Mouse (Mus musculus): ENCODE results near the gene Kcnj12.
A peak's percentile ranks its signal among the peaks of the same experiment; 100 is the strongest.

Gene Kcnj12

DNA sequence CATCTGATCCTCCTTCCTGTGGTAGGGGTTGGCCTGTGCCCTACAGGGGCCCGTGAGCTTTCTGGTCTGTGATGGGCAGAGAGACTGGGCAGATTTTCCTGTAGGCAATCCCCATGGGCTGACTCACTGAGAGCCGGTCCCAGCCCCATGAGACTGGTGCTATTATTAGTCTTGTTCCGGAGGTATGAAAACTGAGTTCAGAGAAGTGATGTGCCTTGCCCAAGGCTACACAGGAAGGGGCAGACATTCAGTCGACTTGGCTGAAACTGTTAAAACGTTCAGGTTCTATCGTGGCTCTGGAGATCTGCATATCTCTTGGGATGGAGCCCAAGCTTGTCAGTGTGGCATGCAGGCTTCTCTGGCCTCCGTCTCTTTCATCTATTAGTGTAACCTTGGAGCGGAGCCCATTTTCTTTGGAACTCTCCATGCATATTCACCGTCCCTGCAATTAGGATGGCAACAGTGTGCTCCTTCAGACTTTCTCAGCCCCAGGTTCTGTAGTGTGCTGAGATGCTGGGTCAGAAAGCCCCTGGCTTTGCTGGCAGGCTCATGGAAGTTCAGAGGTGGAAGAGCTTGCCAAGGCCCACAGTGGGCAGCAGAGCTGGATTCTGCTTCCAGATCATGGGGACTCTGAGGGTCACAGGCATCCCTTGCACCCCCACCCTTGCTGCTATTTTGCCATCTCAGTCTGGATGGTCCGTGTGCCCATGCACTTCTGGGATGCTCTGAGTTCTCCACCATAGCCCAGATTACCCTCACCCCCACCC is 37.5 kb downstream of the Kcnj12 start:
- DNase-seq (ENCODE audit: low spot score), result no peak

DNA sequence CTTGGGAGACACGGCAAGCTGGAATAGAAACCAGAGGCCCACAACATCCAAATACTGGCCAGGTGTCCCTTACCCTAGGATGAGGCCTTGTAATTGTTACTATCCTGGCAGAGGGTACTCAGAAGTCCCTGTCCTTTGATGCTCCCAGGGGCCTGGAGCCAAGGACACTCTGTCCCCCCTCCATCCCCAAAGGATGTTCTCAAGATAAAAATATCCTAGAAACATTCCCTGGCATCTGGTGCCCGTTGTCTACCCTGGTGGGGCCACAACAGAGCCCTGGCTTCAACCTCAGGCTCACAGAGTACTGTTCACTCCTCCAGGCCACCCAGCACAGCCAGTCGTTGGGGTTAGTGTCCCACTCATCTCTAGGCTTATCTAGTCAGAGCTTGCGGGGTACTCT is 38.3 kb downstream of the Kcnj12 start:
- no peak for DNase-seq (ENCODE audit: low spot score)

- no peak for DNase-seq (ENCODE audit: low spot score)
Measured at GRCm38 (mm10) chr11:61062548-61063461, 40.4 kb downstream of the Kcnj12 start.

GRCm38 (mm10) chr11:61063503-61063902 is 41.1 kb downstream of the Kcnj12 start:
- DNase-seq (ENCODE audit: low spot score), result no peak

- DNase-seq (ENCODE audit: low spot score), result no peak
Measured at GRCm38 (mm10) chr11:61065620-61066019, 43.3 kb downstream of the Kcnj12 start.

DNA sequence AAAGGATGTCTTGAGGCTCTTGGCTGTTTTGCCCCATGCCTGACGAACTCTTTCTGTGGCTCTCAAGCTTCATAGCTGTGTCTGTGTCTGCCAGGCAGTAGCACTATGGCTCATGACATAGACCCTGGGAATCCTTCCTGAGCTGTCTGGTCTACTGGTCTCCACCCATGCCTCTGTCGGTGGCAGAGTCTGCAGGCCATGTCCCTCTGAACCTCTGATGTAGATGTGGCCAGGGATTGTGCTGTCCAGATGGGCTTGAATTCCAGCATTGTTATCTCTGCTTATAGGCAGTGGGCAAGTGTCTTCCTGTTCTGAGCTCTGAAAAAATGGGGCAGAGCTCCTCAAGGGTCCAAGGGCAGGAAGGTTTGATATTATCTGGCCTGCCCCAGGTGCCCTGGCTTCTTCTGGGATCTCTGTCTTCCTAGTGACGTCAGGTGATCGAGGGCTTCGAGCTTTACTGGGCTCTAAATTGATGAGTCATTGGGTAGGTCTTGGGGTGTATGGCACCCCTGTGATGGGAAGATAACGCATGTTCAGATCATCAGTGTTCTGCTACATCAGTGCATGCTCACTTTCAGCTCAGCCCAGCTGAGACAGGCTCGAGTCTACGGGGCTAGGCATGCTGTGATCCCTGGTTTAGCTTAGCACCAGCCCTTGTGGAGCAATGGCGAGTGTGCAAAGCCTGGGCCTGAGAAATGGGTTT is 44.9 kb downstream of the Kcnj12 start:
- DNase-seq (ENCODE audit: low spot score), result no peak

GRCm38 (mm10) chr11:61068866-61069265 is 46.5 kb downstream of the Kcnj12 start:
- no peak for DNase-seq (ENCODE audit: low spot score)

- no peak for DNase-seq (ENCODE audit: low spot score)
Measured at GRCm38 (mm10) chr11:61069645-61070044, 47.3 kb downstream of the Kcnj12 start.

GRCm38 (mm10) chr11:61074646-61075317 is 52.4 kb downstream of the Kcnj12 start:
- no peak for DNase-seq (ENCODE audit: low spot score)

DNA sequence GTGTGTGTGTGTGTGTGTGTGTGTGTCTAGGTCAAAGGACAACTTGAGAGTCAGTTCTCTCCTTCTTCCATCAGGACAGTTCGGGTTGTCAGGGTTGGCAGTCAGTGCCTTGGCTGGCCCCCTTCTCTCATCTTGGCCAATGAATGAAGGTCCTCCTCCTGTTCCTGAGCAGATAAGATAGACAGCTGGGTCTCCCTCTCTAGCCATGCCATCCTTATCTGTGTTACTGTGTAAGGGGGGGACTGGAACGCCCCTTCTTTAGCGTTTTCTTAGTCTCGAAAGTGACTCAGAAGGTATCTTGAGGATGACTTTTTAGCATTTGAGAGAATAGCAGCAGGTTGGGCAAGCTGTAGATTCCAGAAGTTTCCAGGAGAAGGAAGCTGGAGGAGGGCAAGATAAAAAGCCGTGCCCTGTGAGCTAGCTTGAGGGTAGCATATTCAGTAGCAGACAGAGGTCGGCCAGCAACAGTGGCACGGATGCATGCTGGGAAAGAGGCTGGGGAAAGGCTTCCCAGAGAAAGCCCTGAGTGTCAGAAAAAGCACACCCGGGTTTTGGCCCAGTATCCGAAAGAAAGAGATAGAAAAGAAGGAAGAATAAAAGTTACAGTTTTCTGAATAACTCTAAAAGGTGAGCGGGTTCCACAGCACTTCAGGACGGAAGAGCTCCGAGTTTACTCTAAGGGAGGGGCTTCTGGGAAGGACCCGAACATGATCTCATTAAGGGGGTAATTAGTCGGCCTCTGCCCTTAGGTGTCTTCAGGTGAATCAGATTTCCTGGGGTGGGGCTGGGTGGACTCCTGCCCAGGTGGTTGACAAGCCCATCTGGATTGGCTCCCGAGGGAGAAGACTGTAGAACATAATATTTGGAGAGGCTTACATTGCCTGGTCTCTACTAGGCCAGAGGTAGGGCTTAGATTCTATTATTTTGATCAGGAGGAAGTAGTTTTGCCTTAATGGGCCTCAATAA is 53.3 kb downstream of the Kcnj12 start:
- DNase-seq (ENCODE audit: low spot score), result no peak

GRCm38 (mm10) chr11:61081624-61082023 is 59.3 kb downstream of the Kcnj12 start:
- no peak for DNase-seq (ENCODE audit: low spot score)

- DNase-seq (ENCODE audit: low spot score), result no peak
Measured at GRCm38 (mm10) chr11:61090195-61090594, 67.8 kb downstream of the Kcnj12 start.

DNA sequence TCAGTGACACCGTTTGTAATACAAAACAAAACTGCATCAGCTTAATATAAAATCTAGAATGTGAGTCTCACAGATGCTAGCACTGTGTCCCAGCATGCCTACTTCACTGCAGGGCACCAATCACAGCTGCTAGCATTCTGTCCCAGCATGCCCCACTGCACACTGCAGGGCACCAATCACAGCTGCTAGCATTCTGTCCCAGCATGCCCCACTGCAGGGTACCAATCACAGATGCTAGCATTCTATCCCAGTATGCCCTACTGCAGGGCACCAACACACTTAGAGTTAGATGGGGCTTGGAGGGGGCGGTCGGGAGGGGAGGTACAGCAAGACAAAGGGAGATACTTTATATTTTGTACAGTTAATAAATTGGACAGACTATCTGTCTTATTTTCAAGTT is 68.8 kb downstream of the Kcnj12 start:
- DNase-seq (ENCODE audit: low spot score), result no peak

GRCm38 (mm10) chr11:61091642-61092262 is 69.4 kb downstream of the Kcnj12 start:
- DNase-seq (ENCODE audit: low spot score), result peak; percentile 70

DNA sequence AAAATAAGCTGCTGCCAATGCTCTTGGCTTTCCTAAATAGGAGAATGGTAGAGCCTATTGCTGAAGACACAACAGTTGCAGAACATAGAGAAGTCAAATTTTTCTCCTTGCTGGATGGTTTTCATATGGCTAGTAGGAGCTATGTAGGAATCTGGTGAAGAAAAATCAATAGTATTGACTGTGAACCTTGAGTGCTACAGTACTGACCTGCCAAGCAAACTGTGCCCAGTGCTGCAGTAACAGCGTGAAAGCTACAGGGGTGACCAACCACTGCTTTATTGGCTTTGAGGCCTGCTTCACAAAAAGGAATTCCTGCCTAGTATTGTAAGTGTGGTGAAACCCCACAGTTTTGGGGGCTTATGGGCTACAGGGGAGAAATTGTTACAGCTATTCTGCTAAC is 75.7 kb downstream of the Kcnj12 start:
- DNase-seq (ENCODE audit: low spot score), result no peak

DNA sequence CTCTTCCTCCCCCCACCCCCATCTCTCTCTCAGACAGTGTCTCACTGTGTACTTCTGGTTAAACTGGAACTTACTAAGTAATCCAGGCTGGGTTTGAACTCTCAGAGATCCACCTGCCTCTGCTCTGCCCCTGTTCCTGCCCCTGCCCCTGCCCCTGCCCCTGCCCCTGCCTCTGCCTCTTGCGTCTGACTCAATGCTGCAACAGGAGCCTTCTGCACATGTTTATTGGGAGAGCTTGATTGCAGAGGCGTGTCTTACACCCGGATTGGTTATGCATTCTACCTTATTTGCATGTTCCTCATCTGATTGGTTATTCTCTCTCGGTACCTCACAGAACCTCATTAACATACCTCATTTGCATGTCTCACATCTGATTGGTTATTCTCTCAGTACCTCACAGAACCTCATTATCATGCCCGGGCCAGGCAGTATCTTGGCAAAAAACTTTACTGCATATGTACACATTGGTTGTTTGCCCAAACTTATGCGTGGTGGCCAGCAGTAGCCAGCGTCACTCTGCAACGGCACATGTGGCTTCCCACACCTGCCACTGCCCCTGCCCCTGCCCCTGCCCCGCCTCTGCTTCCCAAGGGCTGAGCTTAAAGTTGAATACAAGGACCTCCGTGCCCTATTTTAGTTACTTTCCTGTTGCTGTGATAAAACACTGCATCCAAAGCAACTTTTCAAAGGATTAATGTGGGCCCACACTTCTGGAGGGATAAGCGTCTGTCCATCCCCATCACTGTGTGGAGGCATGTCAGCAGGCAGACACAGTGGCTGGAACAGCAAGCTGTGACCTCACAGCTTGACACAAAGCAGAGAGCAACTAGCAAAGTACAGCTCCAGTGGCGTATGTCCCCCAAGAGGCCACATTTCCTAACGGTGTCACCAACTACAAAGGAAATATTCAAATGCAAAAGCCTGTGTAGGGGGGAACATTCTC is 80.3 kb downstream of the Kcnj12 start:
- DNase-seq (ENCODE audit: low spot score), result no peak

DNA sequence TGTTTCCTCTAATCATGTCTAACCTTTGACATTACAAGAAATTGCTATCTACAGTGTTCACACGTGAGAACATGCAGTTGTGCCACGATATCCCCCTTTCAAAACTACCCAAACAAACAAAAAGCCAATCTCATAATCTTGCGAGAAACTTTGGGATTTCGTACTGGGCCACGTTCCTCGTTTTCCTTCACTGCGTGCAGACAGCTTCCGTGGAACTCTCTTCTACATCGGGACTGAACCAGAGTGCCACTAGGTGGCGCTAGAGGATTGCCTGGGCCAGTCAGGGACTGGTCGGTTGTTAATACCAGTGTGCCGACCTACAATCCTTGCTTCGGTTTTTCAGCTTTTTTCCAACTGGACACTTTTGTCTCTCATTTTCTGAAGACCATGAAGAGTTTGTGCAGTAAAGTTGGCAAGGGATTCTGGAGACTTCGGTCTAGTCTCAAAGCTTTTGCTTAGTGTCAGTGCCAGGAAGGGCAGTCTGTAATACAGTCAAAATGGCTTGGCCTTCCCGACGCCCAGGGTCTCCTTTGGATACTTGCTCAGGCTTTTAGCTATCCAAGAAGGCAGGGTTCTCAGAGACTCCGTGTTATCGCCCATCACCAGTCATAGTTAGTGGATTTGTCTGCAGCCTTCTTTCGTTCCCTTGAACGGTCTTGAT is 82.0 kb downstream of the Kcnj12 start:
- DNase-seq (ENCODE audit: low spot score), result peak; percentile 81

DNA sequence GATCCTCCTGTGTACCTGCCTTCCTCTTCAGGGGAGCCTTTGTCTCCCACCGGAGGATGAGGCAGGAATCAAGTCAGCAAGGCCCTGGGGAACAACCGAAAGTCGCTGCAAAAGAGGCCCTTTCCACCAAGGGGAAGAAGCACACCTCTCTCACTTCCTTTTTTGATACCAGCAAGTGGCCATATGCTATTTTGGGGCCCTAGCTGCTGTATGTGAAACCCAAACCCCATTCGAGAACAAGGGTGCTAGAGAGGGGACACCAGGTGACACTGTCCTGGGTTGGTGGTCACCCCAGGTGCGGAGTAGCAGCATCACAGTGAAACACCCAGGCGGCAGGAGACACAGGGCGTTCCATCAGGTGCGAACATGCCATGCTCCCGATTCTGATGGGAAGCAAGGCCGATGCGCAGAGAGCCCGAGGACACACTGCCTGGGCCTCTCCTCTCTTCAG is 86.6 kb downstream of the Kcnj12 start:
- DNase-seq (ENCODE audit: low spot score), result no peak

DNA sequence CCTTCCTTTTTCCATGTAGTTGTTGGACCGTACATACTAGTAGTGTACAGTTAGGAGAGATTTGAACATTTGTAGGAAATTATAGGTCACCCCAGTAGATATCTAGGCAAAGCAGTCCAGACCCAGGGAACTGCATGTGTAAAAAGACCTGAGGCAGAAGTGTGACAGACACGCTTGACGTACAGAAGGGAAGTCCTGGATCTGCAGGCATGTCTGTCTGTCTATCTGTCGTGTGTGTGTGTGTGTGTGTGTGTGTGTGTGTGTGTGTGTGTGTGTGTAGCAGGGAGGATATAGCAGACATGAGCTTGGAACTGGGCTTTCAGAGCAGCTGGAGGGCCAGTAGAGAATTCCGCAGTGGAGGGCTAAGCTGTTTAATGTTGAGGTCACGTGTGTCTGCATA is 87.3 kb downstream of the Kcnj12 start:
- no peak for DNase-seq (ENCODE audit: low spot score)
